Mouse (Mus musculus) kidney, adult 18-20 months (tissue): ENCODE measurements around the gene Oprm1.
A peak's percentile ranks its signal among the peaks of the same experiment; 100 is the strongest.

ENCODE experiments used
- DNase-seq: peaks from one replicate; pipeline ENCODE4 v3.0.0; 2021

The Oprm1 gene

DNA sequence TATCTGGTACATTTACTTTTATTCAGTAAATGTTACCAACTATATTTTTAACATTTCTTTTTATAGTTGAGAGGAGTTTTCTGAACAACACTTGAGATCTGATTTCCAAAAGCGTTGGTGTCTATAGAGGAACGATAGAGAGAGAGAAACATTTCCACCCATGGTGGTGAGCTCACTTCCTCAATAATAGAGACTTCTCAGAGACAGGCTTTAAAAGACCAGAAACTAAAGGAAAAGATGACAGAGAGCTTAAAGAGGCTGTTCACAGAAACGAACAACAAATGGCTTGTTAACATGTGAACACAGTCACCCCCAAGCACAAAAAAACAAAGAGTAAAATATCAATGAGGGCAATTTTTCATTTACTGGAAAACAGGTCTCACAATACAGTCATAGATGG lies 291.6 kb downstream of the Oprm1 start:
- no peak for DNase-seq

DNA sequence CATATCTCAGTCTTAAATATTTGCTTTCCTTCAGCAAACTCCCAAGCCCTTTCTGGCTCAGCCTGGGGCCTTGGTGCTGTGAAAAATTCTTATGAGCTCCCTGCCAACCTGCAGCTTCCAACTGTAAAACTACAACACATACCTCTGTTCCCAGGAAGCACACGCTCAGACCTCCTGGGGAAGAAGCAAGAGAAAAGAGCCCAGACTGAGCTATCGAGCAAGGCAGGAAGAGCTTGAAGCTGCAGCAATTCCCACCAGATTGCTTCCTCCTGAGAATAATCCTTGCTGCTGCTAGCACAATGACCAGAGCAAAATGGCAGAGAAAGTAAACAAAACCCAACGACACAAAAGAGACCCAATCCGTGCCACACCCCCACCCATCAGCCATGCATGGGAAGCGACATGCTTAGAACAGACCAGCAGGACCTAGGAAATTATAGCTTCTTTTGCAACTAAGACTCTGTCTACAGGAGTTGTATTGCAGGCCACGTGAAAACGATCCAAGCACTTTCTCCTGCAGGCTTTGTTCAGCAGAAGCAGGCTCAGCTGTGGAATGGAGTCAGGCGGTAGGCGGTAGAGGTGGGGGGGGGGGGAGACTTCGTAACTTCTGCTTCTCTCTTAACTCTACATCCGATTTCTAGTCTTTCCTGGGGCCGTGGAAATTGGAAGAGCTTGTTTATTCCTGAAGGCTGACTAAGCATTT lies 294.2 kb downstream of the Oprm1 start, which contains the start of gene Ipcef1:
TSS of gene Ipcef1 (minus strand) at position 164 of the 703 bp plus-strand sequence.
- peak; percentile 18 for DNase-seq

DNA sequence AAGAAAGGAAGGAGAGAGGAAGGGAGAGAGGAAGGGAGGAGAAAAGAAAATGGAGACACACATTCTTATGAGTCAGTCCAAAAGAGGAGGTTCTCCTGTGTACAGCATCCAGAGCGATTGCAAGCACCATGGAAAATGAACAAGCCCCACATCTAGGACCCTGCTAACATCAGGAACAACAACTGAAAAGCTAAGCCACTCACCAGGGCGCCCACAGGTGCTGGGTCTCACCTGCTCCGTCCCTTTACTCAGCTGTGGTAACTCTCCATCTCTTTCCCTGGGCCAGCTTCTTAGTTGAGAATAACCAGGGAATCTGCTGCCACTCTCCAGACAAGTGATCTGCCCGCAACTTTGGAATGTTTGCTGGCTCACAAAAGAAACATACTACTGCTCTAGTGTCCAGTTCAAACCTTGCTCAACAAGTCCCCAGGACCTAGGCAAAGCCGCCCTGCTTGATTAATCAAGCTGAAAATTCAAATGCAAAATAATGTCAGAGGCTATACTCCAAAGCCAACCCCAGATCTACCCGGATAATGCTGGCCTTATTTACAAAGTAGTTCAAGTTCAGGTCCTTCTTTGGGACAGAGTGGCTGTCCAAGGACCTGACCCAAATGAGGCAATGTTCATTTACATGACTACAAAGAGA lies 296.4 kb downstream of the Oprm1 start:
- DNase-seq = peak; percentile 43

DNA sequence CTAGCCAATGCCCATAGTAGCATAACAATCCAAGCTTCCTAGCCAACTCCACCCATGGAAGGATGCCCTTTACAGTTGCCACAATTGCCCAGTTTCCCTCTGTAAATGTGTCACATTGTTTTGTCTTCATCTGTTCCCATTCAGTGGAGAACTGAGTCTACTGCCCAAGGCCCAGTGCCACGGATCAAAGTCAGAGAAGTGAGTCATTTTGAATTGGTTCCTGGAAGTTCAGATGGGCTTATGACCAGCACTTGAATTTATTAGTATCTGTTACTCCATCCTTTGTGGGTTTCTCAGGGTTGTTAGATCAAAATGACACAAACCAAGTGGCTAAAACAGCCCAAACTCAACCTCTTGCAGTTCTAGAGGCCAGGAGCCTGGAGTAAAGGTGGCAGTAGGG lies 299.2 kb downstream of the Oprm1 start:
- no peak for DNase-seq

DNA sequence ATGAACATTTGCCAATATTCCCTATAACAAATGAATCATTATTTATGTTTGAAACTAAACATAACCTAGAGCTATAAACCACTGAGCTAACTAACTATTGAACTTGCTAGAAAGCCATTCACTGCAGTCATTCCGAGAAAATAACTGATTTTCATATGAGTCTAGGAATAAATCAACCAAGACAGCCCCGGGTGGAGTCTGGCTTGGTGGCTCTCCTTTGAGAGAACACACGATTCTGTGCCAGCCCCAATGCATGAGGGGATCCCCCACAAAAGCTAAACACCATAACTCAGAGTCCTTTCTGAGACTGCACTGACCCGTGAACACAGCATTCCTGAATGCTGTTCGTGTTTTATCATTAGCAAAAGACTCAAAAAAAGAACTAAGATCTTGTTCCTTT lies 302.0 kb downstream of the Oprm1 start:
- no peak for DNase-seq

DNA sequence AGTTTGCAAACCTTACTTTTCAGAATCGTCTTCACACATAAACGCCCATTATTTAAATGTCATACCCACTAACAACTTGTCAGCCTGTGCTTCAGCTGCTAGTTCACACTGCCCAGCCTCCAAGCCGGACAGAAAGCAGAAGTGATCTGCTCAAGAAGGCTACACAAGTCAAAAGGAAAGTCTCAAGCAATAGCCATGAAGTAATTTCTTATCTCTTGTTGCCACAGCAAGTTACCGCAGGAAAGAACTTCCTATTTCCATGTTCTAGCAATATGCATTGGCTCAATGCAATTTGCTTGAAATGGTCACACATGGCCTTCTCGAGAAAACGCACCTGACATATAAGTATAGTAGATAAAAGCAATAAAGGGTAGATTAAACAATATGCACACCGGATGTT lies 304.7 kb downstream of the Oprm1 start:
- no peak for DNase-seq

DNA sequence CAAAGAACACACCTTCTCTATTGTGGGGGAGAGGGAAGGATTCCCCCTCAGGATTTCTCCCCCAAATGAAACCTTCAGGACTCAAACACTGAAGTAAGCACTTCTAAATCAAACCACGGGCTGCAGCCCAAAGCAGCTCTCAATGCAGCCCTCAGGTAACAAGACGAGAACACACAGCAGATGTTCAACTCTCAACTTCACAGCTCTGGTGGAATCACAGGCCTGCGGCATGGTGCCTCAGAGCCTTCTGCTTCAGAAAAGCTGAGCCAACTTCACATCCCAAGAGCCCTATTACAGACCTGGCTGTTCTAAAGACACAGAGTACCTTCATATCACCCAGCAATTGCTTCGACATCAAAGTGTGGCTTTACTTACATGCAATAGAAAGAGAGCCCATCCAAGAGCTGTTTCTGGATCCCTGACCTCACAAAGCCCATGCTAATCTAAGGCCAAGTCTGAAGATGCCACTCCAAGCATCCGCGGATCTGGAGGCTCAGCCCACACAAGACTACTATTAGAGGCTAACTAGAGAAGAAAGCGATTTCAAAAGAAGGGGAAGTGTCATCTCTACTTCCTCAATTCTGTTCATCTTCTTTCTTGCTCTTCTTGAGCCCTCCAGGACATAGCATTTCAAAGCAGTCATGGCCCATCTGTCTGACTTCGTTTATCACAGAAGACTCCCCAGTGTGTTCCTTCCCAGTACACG lies 305.6 kb downstream of the Oprm1 start:
- DNase-seq = no peak

DNA sequence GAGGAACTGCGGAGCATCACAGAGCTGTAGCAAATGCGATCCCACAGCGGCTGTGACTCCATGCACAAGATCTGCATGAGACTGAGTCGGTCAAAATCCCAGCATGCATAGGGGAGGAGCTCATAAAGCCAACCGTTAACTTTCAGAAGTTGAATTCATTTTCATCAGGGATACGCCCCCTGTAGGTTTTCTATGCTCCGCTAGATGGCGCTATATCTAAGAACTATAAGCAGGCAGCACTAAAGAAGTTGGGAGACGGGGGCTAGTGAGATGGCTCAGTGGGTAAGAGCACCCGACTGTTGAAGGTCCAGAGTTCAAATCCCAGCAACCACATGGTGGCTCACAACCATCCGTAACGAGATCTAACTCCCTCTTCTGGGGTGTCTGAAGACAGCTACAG lies 310.3 kb downstream of the Oprm1 start:
- no peak for DNase-seq

DNA sequence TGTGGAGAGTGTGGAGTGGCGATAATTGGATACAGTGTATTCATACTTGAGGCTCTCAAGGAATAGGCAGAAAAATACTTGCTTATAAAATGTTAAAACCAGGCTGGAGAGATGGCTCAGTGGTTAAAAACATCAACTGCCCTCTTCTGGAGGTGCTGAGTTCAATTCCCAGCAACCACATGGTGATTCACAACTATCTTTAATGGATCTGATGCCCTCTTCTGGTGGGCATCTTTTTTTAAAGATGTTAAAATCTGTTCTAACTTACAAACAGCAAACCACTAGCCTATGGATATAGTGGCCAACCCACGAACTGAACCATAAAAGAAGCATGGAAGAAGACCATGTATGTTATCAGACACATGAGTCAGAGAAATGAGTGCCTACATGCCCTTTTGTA lies 310.8 kb downstream of the Oprm1 start:
- no peak for DNase-seq

DNA sequence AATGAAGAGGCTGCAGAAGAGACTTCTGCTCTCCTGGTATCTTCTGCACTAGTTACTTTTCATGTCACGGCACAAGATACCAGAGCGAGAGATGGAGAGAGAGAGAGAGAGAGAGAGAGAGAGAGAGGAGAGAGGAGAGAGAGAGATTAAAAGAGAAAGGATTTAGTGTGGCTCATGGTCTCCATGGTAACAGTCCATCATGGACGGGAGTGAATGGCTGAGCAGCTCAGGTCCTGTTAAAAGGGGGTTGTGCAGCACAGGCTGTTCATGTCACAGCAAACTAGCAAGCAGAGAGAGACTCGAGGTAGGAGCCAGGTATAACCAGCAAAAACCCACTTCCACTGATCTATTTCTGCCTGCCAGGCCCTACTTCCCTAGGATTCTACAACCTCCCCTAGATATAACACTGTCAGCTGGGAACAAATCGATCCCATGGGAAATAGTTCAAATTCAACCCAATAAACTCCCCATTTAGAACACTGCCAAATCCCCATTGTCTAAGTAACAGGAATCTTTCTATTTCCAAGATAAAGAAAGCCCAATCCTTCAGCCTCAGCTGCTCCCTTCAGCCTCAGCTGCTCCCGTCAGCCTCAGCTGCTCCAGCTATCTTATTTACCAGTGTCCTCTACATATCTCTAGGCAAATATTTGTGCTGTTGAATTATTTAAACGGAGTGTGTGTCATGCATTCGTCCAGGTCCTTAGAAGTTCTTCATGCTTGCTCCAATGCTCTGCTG lies 312.0 kb downstream of the Oprm1 start:
- DNase-seq = no peak

DNA sequence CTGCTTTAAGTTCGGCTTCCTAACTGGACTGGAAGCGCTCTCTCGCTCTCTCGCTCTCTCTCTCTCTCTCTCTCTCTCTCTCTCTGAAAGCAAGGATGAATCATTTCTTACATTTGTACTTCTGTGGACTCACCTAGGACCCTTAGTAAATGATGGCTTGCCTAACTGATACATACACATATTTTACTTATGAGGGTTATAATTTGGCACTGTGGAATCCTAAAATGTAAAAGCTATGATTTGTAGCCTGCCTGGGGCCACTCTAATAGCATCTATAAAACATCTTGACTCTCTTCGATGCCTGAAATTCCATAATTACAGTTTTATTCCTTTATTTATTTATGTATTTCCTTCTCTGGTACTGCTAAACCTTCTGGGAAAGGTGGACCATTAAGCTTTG lies 312.6 kb downstream of the Oprm1 start:
- no peak for DNase-seq

DNA sequence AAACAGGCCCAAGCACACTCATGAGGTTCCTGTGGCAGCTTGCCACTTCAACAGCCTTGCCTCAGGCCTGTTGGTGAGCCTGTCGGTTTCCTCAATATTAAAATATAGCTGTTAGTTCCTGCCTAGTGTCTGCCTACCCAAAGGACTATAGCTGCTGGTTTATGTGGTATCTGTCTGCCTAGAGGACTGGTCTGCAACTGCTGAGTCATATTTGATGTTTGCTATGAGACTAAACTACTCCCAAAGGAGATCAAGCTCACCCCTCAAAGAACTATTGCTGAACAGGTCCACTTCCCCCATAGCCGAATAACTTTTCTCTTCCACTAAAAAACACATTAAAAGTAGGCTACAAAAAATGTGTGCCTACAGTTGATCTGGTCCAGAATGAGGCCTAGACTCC lies 315.9 kb downstream of the Oprm1 start:
- no peak for DNase-seq

DNA sequence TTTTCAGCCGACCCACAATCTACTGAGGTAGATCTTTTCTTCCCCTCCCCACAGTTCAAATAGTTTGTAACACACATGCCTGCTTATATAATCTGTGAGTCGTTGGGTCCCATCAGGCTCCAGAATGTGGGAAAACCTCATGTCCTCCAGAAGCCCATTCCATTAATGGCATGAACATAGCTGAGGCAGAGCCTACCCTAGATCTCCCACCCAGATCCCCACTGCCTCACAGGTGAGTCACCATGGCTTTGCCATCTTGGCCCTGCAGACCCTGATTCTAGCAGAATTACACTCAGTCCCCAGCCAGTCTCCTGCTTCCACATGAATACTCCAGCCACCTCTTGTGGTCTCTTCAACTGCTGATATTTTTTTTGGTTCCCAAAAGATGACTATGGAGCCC lies 317.4 kb downstream of the Oprm1 start:
- no peak for DNase-seq

DNA sequence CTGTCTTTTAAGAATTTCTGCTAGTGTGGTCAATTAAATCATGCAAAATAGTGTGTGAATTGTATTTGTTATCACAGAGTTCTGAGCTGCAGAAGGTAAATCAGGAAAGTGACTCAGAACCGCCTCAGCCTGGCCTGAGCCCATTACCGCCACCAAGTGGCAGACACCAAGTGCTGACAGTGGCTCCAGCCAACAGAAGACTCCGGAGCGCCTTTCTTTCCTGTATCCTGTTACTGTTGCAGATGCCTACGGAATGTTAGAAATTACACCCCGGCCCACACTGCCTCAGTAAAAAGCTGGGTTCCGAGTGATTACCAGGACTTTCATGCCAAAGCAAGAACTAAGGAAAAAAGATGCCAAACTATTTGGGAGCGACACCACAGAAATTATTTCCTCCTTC lies 317.9 kb downstream of the Oprm1 start:
- peak; percentile 74 for DNase-seq

DNA sequence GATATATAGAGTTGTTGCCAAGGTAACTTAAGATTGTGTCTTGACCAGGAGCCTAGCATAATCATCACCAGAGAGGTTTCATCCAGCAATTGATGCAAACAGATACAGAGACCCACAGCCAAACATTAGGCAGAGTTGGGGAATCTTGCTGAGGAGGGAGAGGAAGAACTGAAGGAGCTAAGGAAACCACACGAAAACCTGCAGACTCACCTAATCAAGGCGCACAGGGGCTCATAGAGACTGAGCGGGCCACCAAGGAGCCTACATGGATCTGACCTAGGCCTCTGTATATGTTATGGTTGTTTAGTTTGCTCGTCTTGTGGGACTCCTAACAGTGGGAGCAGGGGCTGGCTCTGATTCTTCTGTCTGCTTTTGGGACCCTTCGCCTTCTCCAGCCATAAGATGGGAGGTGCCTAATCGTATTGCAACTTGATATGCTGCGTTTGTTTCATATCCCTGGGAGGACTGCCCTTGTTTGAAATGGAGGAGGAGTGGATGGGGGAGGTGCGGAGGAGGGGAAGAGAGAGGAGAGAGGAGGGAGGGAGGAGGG lies 318.4 kb downstream of the Oprm1 start:
- DNase-seq = no peak

DNA sequence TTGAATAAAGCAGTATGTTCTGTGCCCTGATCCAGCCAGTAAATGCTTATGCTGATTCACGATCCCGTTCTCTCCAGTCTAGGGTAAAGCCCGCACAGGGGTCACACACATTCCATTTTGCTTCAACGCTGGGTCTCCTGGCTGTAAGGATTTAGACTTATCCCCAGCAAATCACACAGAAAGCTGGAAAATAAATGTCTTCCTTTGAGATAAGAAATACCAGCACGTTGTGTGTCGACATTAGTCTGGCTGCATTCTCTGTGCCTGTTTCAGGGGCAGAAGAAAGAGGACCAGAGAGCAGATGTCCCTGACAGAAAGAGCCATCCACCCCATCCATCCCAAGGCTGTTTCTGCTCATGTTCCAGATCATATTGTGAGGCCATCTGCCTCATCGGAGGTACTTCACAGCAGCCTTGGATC lies 319.1 kb downstream of the Oprm1 start:
- no peak for DNase-seq

DNA sequence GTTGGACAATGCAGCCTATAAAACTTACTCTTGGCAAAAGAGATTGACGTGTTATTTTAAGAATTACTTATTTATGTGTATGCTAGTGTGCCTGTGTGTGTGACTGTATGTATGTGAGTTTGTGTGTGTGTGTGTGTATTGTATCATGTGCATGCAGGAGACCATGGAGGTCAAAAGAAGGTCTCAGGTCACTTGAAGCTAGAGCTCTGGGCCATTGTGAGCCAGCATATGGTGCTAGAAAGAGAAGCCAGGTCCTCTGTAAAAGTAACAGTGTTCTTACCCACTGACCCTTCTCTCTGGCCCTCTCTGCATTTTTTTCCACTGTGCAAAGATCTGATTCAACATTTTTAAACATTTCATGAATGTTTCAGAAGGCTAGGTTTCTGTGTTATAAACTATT lies 319.7 kb downstream of the Oprm1 start:
- no peak for DNase-seq
